ENCODE assay signal across 15 mouse cellular contexts in the genomic region with DNA sequence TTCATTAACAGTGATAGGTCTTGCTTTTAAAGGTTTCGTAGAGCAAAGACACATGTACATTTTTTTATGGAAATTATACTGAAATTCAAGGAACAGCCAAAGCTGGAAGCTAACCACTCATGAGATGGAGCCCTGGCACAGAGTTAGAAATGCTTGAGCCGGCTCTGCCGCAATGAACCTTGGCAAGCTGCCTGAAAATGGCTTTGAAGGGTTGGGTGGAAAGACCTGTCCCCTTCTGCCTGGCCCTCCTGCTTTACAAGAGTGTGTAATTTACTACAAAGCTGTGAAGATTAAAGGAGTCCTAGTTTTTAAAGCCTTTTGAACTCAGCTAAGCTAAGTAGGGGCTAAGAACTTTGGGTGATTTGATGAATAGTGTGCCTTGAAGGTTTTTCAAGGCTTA. TPM values are rescaled to one million over a fixed set of nuclear protein-coding genes. Genes with fewer than 3 reads are reported as not detected.
A peak's percentile ranks its signal among the peaks of the same experiment; 100 is the strongest.
DNase-seq lines count a peak whose midpoint lies in the region; ATAC-seq and TF ChIP-seq lines count a peak whose summit lies in the region.
"Had no signal": no experiment of that assay in that cellular context is flagged by ENCODE, and none has a peak within 500 bp of the region (broad histone marks: within the 10 kb centered on the region; RNA-seq: fewer than 3 reads in every experiment).

No protein-coding gene starts in this region.

- no peak overlapping the region for H3K27ac ChIP-seq in forebrain, postnatal 0 days (ENCODE audit: low read depth, low read length)
- no peak overlapping the region for H3K27ac ChIP-seq in forebrain, embryonic 13.5 days
- H3K27ac ChIP-seq in limb, embryonic 14.5 days (replicated peaks; ENCODE audit: low read depth, low read length): no peak overlapping the region
- H3K27ac ChIP-seq in limb, embryonic 10.5 days: no peak overlapping the region
- peak overlapping the region; percentile 60; the same call in 1 of the 2 replicates for H3K27ac ChIP-seq in embryonic facial prominence, embryonic 13.5 days
- peak overlapping the region; percentile 77 for H3K27ac ChIP-seq in lung, embryonic 16.5 days (ENCODE audit: low read length)
- H3K27ac ChIP-seq: liver, embryonic 12.5 days; stomach, embryonic 15.5 days had no signal

- no peak for ATAC-seq in forebrain, postnatal 0 days
- no peak for ATAC-seq in forebrain, embryonic 13.5 days
- ATAC-seq in limb, embryonic 14.5 days (ENCODE audit: low FRiP score, low read depth): no peak
- peak; percentile 48; the same call in 1 of the 2 replicates for ATAC-seq in embryonic facial prominence, embryonic 13.5 days (ENCODE audit: insufficient number of reproducible peaks, insufficient read depth, low FRiP score, low TSS enrichment, low read depth)
- peak; percentile 91 for ATAC-seq in lung, embryonic 16.5 days (ENCODE audit: low read depth)
- ATAC-seq: hindbrain, embryonic 16.5 days; liver, embryonic 12.5 days; Patski had no signal

- H3K4me3 ChIP-seq in forebrain, postnatal 0 days (ENCODE audit: low read depth, low read length): no peak overlapping the region
- no peak overlapping the region for H3K4me3 ChIP-seq in forebrain, embryonic 13.5 days
- H3K4me3 ChIP-seq in limb, embryonic 14.5 days (replicated peaks; ENCODE audit: low read length): no peak overlapping the region
- H3K4me3 ChIP-seq in limb, embryonic 10.5 days: no peak overlapping the region
- H3K4me3 ChIP-seq in embryonic facial prominence, embryonic 13.5 days: no peak overlapping the region
- H3K4me3 ChIP-seq in lung, embryonic 16.5 days (ENCODE audit: low read length): no peak overlapping the region
- H3K4me3 ChIP-seq: liver, embryonic 12.5 days; stomach, embryonic 15.5 days had no signal

- no peak for TF ChIP-seq POLR2A in limb, embryonic 14.5 days (IDR thresholded peaks at IDR 0.05; ENCODE audit: borderline replicate concordance, extremely low read depth, insufficient read depth, insufficient read length)

- H3K27me3 ChIP-seq in forebrain, postnatal 0 days (ENCODE audit: insufficient read depth, low read length): no peaks in the 10 kb centered on the region
- H3K27me3 ChIP-seq in forebrain, embryonic 13.5 days: no peaks in the 10 kb centered on the region
- no peaks in the 10 kb centered on the region for H3K27me3 ChIP-seq in limb, embryonic 14.5 days (ENCODE audit: control insufficient read depth, insufficient read depth, low read length)
- H3K27me3 ChIP-seq in limb, embryonic 10.5 days (ENCODE audit: low read depth, poor library complexity, severe bottlenecking): no peaks in the 10 kb centered on the region
- H3K27me3 ChIP-seq in embryonic facial prominence, embryonic 13.5 days: no peaks in the 10 kb centered on the region
- no peaks in the 10 kb centered on the region for H3K27me3 ChIP-seq in lung, embryonic 16.5 days (ENCODE audit: control insufficient read depth, insufficient read depth, low read depth, low read length)
- H3K27me3 ChIP-seq: liver, embryonic 12.5 days; Patski; stomach, embryonic 15.5 days had no signal

- H3K9ac ChIP-seq in forebrain, postnatal 0 days: no peak overlapping the region
- no peak overlapping the region for H3K9ac ChIP-seq in forebrain, embryonic 13.5 days
- H3K9ac ChIP-seq in limb, embryonic 14.5 days (ENCODE audit: low read depth, low read length, severe bottlenecking): no peak overlapping the region
- H3K9ac ChIP-seq in embryonic facial prominence, embryonic 13.5 days: no peak overlapping the region
- H3K9ac ChIP-seq in lung, embryonic 16.5 days (ENCODE audit: low read length): no peak overlapping the region
- H3K9ac ChIP-seq: liver, embryonic 12.5 days; stomach, embryonic 15.5 days had no signal

- peaks cover 60% of the 10 kb centered on the region for H3K36me3 ChIP-seq in forebrain, postnatal 0 days (ENCODE audit: insufficient read depth)
- H3K36me3 ChIP-seq in forebrain, embryonic 13.5 days (ENCODE audit: poor library complexity, severe bottlenecking): peaks cover 67% of the 10 kb centered on the region
- H3K36me3 ChIP-seq in limb, embryonic 14.5 days (ENCODE audit: control insufficient read depth, insufficient read depth, low read length): peaks cover 44% of the 10 kb centered on the region
- peaks cover 75% of the 10 kb centered on the region for H3K36me3 ChIP-seq in limb, embryonic 10.5 days
- peaks cover 65% of the 10 kb centered on the region for H3K36me3 ChIP-seq in embryonic facial prominence, embryonic 13.5 days
- H3K36me3 ChIP-seq in lung, embryonic 16.5 days (ENCODE audit: control insufficient read depth, insufficient read depth, low read length): peaks cover 22% of the 10 kb centered on the region

- no peak overlapping the region for H3K4me2 ChIP-seq in forebrain, postnatal 0 days (ENCODE audit: low read depth)
- H3K4me2 ChIP-seq in forebrain, embryonic 13.5 days: no peak overlapping the region
- no peak overlapping the region for H3K4me2 ChIP-seq in limb, embryonic 14.5 days (replicated peaks; ENCODE audit: low read depth, low read length, severe bottlenecking)
- no peak overlapping the region; the same call in 1 of the 2 replicates for H3K4me2 ChIP-seq in embryonic facial prominence, embryonic 13.5 days
- no peak overlapping the region for H3K4me2 ChIP-seq in lung, embryonic 16.5 days (ENCODE audit: low read depth, low read length)
- H3K4me2 ChIP-seq: liver, embryonic 12.5 days; stomach, embryonic 15.5 days had no signal

- no peaks in the 10 kb centered on the region for H3K4me1 ChIP-seq in forebrain, postnatal 0 days (ENCODE audit: insufficient read depth)
- peaks cover 4% of the 10 kb centered on the region; the same call in 1 of the 2 replicates for H3K4me1 ChIP-seq in forebrain, embryonic 13.5 days
- H3K4me1 ChIP-seq in limb, embryonic 14.5 days (ENCODE audit: control insufficient read depth, insufficient read depth, low read length): no peaks in the 10 kb centered on the region
- no peaks in the 10 kb centered on the region for H3K4me1 ChIP-seq in limb, embryonic 10.5 days
- peaks cover 11% of the 10 kb centered on the region; the same call in 1 of the 2 replicates for H3K4me1 ChIP-seq in embryonic facial prominence, embryonic 13.5 days
- 0 out of 2 replicates have a peak, but pooled peaks cover 5% of the 10 kb centered on the region for H3K4me1 ChIP-seq in lung, embryonic 16.5 days (replicated peaks; ENCODE audit: control insufficient read depth, insufficient read depth, low read length)
- H3K4me1 ChIP-seq: liver, embryonic 12.5 days; stomach, embryonic 15.5 days had no signal

- 27% methylated on average over 3 of the region's 3 CpGs for WGBS in forebrain, postnatal 0 days
- WGBS in forebrain, embryonic 13.5 days: 48% methylated on average over 3 of the region's 3 CpGs
- WGBS in limb, embryonic 14.5 days: 15% methylated on average over 3 of the region's 3 CpGs
- WGBS in limb, embryonic 10.5 days: 52% methylated on average over 3 of the region's 3 CpGs
- WGBS in embryonic facial prominence, embryonic 13.5 days: 41% methylated on average over 3 of the region's 3 CpGs
- 37% methylated on average over 3 of the region's 3 CpGs for WGBS in lung, embryonic 16.5 days

- DNase-seq in forebrain, postnatal 0 days: peak; percentile 37
- peak; percentile 74 for DNase-seq in limb, embryonic 14.5 days (ENCODE audit: low spot score)
- DNase-seq in limb, embryonic 10.5 days (ENCODE audit: low spot score): no peak
- DNase-seq in embryo, embryonic 11 days: no peak
- DNase-seq in layer of hippocampus, adult 9-10 months (ENCODE audit: low spot score): no peak

- H3K9me3 ChIP-seq in forebrain, postnatal 0 days (ENCODE audit: low read length): no peaks in the 10 kb centered on the region
- no peaks in the 10 kb centered on the region for H3K9me3 ChIP-seq in forebrain, embryonic 13.5 days (replicated peaks)
- no peaks in the 10 kb centered on the region for H3K9me3 ChIP-seq in limb, embryonic 14.5 days (ENCODE audit: control insufficient read depth, low read length)
- H3K9me3 ChIP-seq in limb, embryonic 10.5 days (replicated peaks): no peaks in the 10 kb centered on the region
- H3K9me3 ChIP-seq in embryonic facial prominence, embryonic 13.5 days: no peaks in the 10 kb centered on the region
- H3K9me3 ChIP-seq in lung, embryonic 16.5 days (ENCODE audit: control insufficient read depth, low read length): no peaks in the 10 kb centered on the region
- H3K9me3 ChIP-seq: liver, embryonic 12.5 days; stomach, embryonic 15.5 days had no signal

- TF ChIP-seq CTCF in forebrain, postnatal 0 days (IDR thresholded peaks at IDR 0.05; ENCODE audit: low read depth): no peak

RNA-seq across cellular contexts. Expression of gene Tex38, which starts 19.6 kb away (rescaled TPM):
- total RNA-seq in forebrain, postnatal 0 days (2014; rRNA removed): 0.95 TPM in 1 of 2 replicates, not detected in the other
- polyA plus RNA-seq in forebrain, postnatal 0 days (2015; fragmentation: Nextera tagmentation; extraction: Ambion mirVana): 0.43 and 0.59 TPM in 2 replicates
- polyA plus RNA-seq in forebrain, embryonic 13.5 days (2015; fragmentation: Nextera tagmentation; extraction: Ambion mirVana): 0.38 TPM in 1 of 2 replicates, not detected in the other
- 0.50 and 1.0 TPM in 2 replicates for polyA plus RNA-seq in limb, embryonic 14.5 days (2012; rRNA removed)
- polyA plus RNA-seq in limb, embryonic 14.5 days (2014; fragmentation: Nextera tagmentation; extraction: Ambion mirVana): 0.32 TPM in 1 of 2 replicates, not detected in the other
- polyA plus RNA-seq in limb, embryonic 10.5 days (2016; fragmentation: Nextera tagmentation; extraction: Ambion mirVana): 0.43 TPM in 1 of 2 replicates, not detected in the other
- polyA plus RNA-seq in embryonic facial prominence, embryonic 13.5 days (2015; fragmentation: Nextera tagmentation; extraction: Ambion mirVana): 0.53 TPM in 1 of 2 replicates, not detected in the other
- polyA plus RNA-seq in lung, embryonic 16.5 days (2015; fragmentation: Nextera tagmentation; extraction: Ambion mirVana): 0.19 TPM in 1 of 2 replicates, not detected in the other
- total RNA-seq: monocyte, adult 5-6 weeks had no signal
- polyA plus RNA-seq: C2C12; embryonic facial prominence, embryonic 11.5 days; liver, embryonic 12.5 days had no signal

RNA-seq across cellular contexts. Expression of gene Atpaf1, which starts 23.4 kb away (rescaled TPM):
- 22.1 and 34.0 TPM in 2 replicates for total RNA-seq in forebrain, postnatal 0 days (2014; rRNA removed)
- polyA plus RNA-seq in forebrain, postnatal 0 days (2015; fragmentation: Nextera tagmentation; extraction: Ambion mirVana): 28.0 and 40.9 TPM in 2 replicates
- polyA plus RNA-seq in forebrain, embryonic 13.5 days (2015; fragmentation: Nextera tagmentation; extraction: Ambion mirVana): 31.1 and 35.8 TPM in 2 replicates
- polyA plus RNA-seq in limb, embryonic 14.5 days (2012; rRNA removed): 29.9 and 35.5 TPM in 2 replicates
- polyA plus RNA-seq in limb, embryonic 14.5 days (2014; fragmentation: Nextera tagmentation; extraction: Ambion mirVana): 57.1 and 58.4 TPM in 2 replicates
- 55.8 and 58.0 TPM in 2 replicates for polyA plus RNA-seq in limb, embryonic 10.5 days (2016; fragmentation: Nextera tagmentation; extraction: Ambion mirVana)
- polyA plus RNA-seq in embryonic facial prominence, embryonic 13.5 days (2015; fragmentation: Nextera tagmentation; extraction: Ambion mirVana): 56.7 and 60.5 TPM in 2 replicates
- 38.6 and 45.1 TPM in 2 replicates for polyA plus RNA-seq in lung, embryonic 16.5 days (2015; fragmentation: Nextera tagmentation; extraction: Ambion mirVana)

RNA-seq across cellular contexts. Expression of gene Efcab14, which starts 23.7 kb away (rescaled TPM):
- 12.0 and 14.9 TPM in 2 replicates for total RNA-seq in forebrain, postnatal 0 days (2014; rRNA removed)
- 9.1 and 14.6 TPM in 2 replicates for polyA plus RNA-seq in forebrain, postnatal 0 days (2015; fragmentation: Nextera tagmentation; extraction: Ambion mirVana)
- 23.6 and 23.7 TPM in 2 replicates for polyA plus RNA-seq in forebrain, embryonic 13.5 days (2015; fragmentation: Nextera tagmentation; extraction: Ambion mirVana)
- polyA plus RNA-seq in limb, embryonic 14.5 days (2012; rRNA removed): 24.8 and 26.3 TPM in 2 replicates
- polyA plus RNA-seq in limb, embryonic 14.5 days (2014; fragmentation: Nextera tagmentation; extraction: Ambion mirVana): 35.2 and 40.2 TPM in 2 replicates
- polyA plus RNA-seq in limb, embryonic 10.5 days (2016; fragmentation: Nextera tagmentation; extraction: Ambion mirVana): 30.8 and 34.0 TPM in 2 replicates
- polyA plus RNA-seq in embryonic facial prominence, embryonic 13.5 days (2015; fragmentation: Nextera tagmentation; extraction: Ambion mirVana): 37.4 and 37.9 TPM in 2 replicates
- polyA plus RNA-seq in lung, embryonic 16.5 days (2015; fragmentation: Nextera tagmentation; extraction: Ambion mirVana): 32.4 and 36.9 TPM in 2 replicates

Comparison
In these comparisons a context has a peak if more than half of its experiments do, and no peak if none do; other contexts are left out.
1. DNase-seq: peak in forebrain, postnatal 0 days (single experiment) and limb, embryonic 14.5 days (single experiment); none in limb, embryonic 10.5 days (single experiment), embryo, embryonic 11 days (single experiment) and layer of hippocampus, adult 9-10 months (single experiment).
2. ATAC-seq: peak in embryonic facial prominence, embryonic 13.5 days (single experiment) and lung, embryonic 16.5 days (single experiment); none in forebrain, postnatal 0 days (single experiment), forebrain, embryonic 13.5 days (single experiment) and limb, embryonic 14.5 days (single experiment).
3. H3K27ac ChIP-seq: peak in embryonic facial prominence, embryonic 13.5 days (single experiment) and lung, embryonic 16.5 days (single experiment); none in forebrain, postnatal 0 days (single experiment), forebrain, embryonic 13.5 days (single experiment), limb, embryonic 14.5 days (single experiment) and limb, embryonic 10.5 days (single experiment).